Mouse (Mus musculus) G1E (cell line): ENCODE data around the gene Ntn1.

Experiments
- CTCF ChIP-seq: IDR thresholded peaks from 2 replicates; pipeline ENCODE4 v1.5.1; 2012; ENCODE audit warnings: low read depth, low read length, inconsistent platforms, mixed read lengths
- GATA1 ChIP-seq: IDR thresholded peaks from 2 replicates; pipeline ENCODE4 v1.6.1; 2012; ENCODE audit warnings: borderline replicate concordance, low read length, inconsistent platforms, mixed read lengths
- POLR2AphosphoS5 ChIP-seq: IDR thresholded peaks from 2 replicates; pipeline ENCODE4 v1.6.1; 2012; ENCODE audit warnings: low read depth, low read length, inconsistent platforms; ENCODE audit not compliant: insufficient replicate concordance
- TAL1 ChIP-seq: conservative IDR thresholded peaks from 2 replicates; pipeline ENCODE4 v1.6.1; 2012; ENCODE audit warnings: low read depth, low read length, inconsistent platforms, mixed read lengths

- TF ChIP-seq CTCF (no peak), GATA1 (no peak), TAL1 (no peak), POLR2AphosphoS5 (no peak)
These were observed 39.5 kb upstream of the Ntn1 start for GRCm38 (mm10) chr11:68440100-68440499.
